Mouse (Mus musculus) liver, adult 2 months (tissue): Measurements from ENCODE around the gene Pon3. TPM values are rescaled to one million over a fixed set of nuclear protein-coding genes. Genes with fewer than 3 reads are reported as not detected.
A peak's percentile ranks its signal among the peaks of the same experiment; 100 is the strongest.

Source experiments
- DNase-seq: peaks from one replicate; pipeline ENCODE4 v3.0.0-alpha.2; 2011; ENCODE audit warnings: low read depth, low spot score; ENCODE audit errors: extremely low read depth
- H3K27ac ChIP-seq: fragments of 200-500 bp; replicated peaks from 2 replicates; pipeline ENCODE4 v1.5.1; 2012; ENCODE audit warnings: low read depth, mild to moderate bottlenecking, control low read depth, inconsistent platforms, low read length; ENCODE audit not compliant: insufficient read depth
- H3K27me3 ChIP-seq: fragments of 200-500 bp; 2 replicates; pipeline ENCODE4 v1.6.1; 2012; ENCODE audit warnings: mild to moderate bottlenecking, moderate library complexity, low read length, inconsistent platforms; ENCODE audit not compliant: control insufficient read depth, insufficient read depth
- H3K36me3 ChIP-seq: fragments of 200-500 bp; 2 replicates; pipeline ENCODE4 v1.6.1; 2012; ENCODE audit warnings: low read length, inconsistent platforms; ENCODE audit not compliant: control insufficient read depth, insufficient read depth
- H3K4me1 ChIP-seq: fragments of 200-500 bp; 2 replicates; pipeline ENCODE4 v1.6.1; 2011; ENCODE audit warnings: low read length; ENCODE audit not compliant: control insufficient read depth, insufficient read depth
- H3K4me3 ChIP-seq: fragments of 200-500 bp; 2 replicates; pipeline ENCODE4 v1.5.1; 2011; ENCODE audit warnings: low read depth, mild to moderate bottlenecking, control low read depth, low read length, moderate library complexity; ENCODE audit not compliant: insufficient read depth
- H3K79me2 ChIP-seq: fragments of 200-500 bp; 2 replicates; pipeline ENCODE4 v1.6.1; 2012; ENCODE audit warnings: inconsistent platforms, mild to moderate bottlenecking, low read length, moderate library complexity; ENCODE audit not compliant: control insufficient read depth, insufficient read depth
- H3K9ac ChIP-seq: fragments of 200-500 bp; 2 replicates; pipeline ENCODE4 v1.6.1; 2012; ENCODE audit warnings: low read depth, mild to moderate bottlenecking, control low read depth, inconsistent platforms, low read length
- CTCF ChIP-seq: fragments of 200-500 bp; IDR thresholded peaks from 2 replicates; pipeline ENCODE4 v1.5.1; 2011; ENCODE audit warnings: low read depth, low read length, control low read depth
- POLR2A ChIP-seq: fragments of 200-500 bp; IDR thresholded peaks from 2 replicates; pipeline ENCODE4 v1.6.1; 2011; ENCODE audit warnings: low read length, control low read depth; ENCODE audit not compliant: insufficient read depth; ENCODE audit errors: extremely low read depth
- WGBS: fragments of 180-500 bp; shearing (Covaris S2); methylation state at CpG from one replicate; pipeline ENCODE4 v1.1.7; 2018; 5-methylcytosine and 5-hydroxymethylcytosine counted together
- polyA plus RNA-seq: library from polyadenylated mRNA; depleted of rRNA; stranded (reverse); fragments of >200 nt; gene quantifications from 2 replicates; pipeline ENCODE4 v1.2.3, GENCODE M21; 2012
- total RNA-seq: library from RNA; depleted of rRNA; stranded (reverse); fragments of >200 nt; gene quantifications from 2 replicates; pipeline ENCODE4 v1.2.3, GENCODE M21; 2014

The Pon3 gene
- total and polyA plus RNA-seq, 2 experiments = 38.5 to 148 TPM

- Histone ChIP-seq H3K79me2 (no peaks in the 10 kb centered on the region), H3K9ac (peak overlapping the region; percentile 86), H3K27me3 (no peaks in the 10 kb centered on the region), H3K4me1 (peaks cover 19% of the 10 kb centered on the region), H3K27ac (peak overlapping the region; percentile 99), H3K4me3 (peak overlapping the region; percentile 56; the same call in 1 of the 2 replicates), H3K36me3 (peaks cover 9% of the 10 kb centered on the region)
- 17% methylated on average over 3 of the region's 3 CpGs for WGBS
- DNase-seq = peak; percentile 96
- TF ChIP-seq CTCF (no peak), POLR2A (no peak)
Measured at GRCm38 (mm10) chr6:5222080-5222479, 34.0 kb downstream of the Pon3 start.

GRCm38 (mm10) chr6:5218190-5218589 lies 37.9 kb downstream of the Pon3 start:
- no peaks in the 10 kb centered on the region for H3K27me3 ChIP-seq
- H3K4me1 ChIP-seq = peaks cover 19% of the 10 kb centered on the region
- H3K27ac ChIP-seq = no peak overlapping the region
- TF ChIP-seq POLR2A = no peak
- TF ChIP-seq CTCF = no peak
- H3K9ac ChIP-seq = no peak overlapping the region
- H3K79me2 ChIP-seq = no peaks in the 10 kb centered on the region
- DNase-seq = no peak
- WGBS = 97% methylated on average over 4 of the region's 4 CpGs
- peaks cover 11% of the 10 kb centered on the region for H3K36me3 ChIP-seq
- no peak overlapping the region for H3K4me3 ChIP-seq

GRCm38 (mm10) chr6:5207817-5208216 lies 48.3 kb downstream of the Pon3 start:
- 84% methylated on average over 2 of the region's 2 CpGs for WGBS
- no peaks in the 10 kb centered on the region for H3K79me2 ChIP-seq
- no peaks in the 10 kb centered on the region for H3K36me3 ChIP-seq
- H3K9ac ChIP-seq = no peak overlapping the region
- no peak overlapping the region for H3K27ac ChIP-seq
- H3K4me1 ChIP-seq = peaks cover 2% of the 10 kb centered on the region; the same call in 1 of the 2 replicates
- TF ChIP-seq CTCF = no peak
- no peak for TF ChIP-seq POLR2A
- no peaks in the 10 kb centered on the region for H3K27me3 ChIP-seq
- no peak overlapping the region for H3K4me3 ChIP-seq
- no peak for DNase-seq

- no peaks in the 10 kb centered on the region for H3K36me3 ChIP-seq
- DNase-seq = peak; percentile 98
- H3K4me3 ChIP-seq = no peak overlapping the region
- H3K27me3 ChIP-seq = no peaks in the 10 kb centered on the region
- H3K9ac ChIP-seq = peak overlapping the region; percentile 27
- WGBS = 20% methylated on average over 3 of the region's 3 CpGs
- H3K79me2 ChIP-seq = no peaks in the 10 kb centered on the region
- H3K4me1 ChIP-seq = peaks cover 25% of the 10 kb centered on the region
- peak overlapping the region; percentile 91 for H3K27ac ChIP-seq
- TF ChIP-seq POLR2A = no peak
- TF ChIP-seq CTCF = no peak
Measured at GRCm38 (mm10) chr6:5199916-5200315, 56.2 kb downstream of the Pon3 start.

- H3K4me1 ChIP-seq = peaks cover 24% of the 10 kb centered on the region
- no peaks in the 10 kb centered on the region for H3K79me2 ChIP-seq
- TF ChIP-seq POLR2A (no peak), CTCF (no peak)
- no peaks in the 10 kb centered on the region for H3K36me3 ChIP-seq
- 77% methylated on average over 8 of the region's 8 CpGs for WGBS
- H3K27me3 ChIP-seq = no peaks in the 10 kb centered on the region
- H3K4me3 ChIP-seq = no peak overlapping the region
- H3K9ac ChIP-seq = peak overlapping the region; percentile 27
- peak overlapping the region; percentile 91 for H3K27ac ChIP-seq
- DNase-seq = no peak
Measured at GRCm38 (mm10) chr6:5199376-5199905, 56.6 kb downstream of the Pon3 start.

- Histone ChIP-seq H3K36me3 (no peaks in the 10 kb centered on the region), H3K27ac (peak overlapping the region; percentile 91), H3K9ac (no peak overlapping the region), H3K4me1 (peaks cover 24% of the 10 kb centered on the region), H3K27me3 (no peaks in the 10 kb centered on the region), H3K79me2 (no peaks in the 10 kb centered on the region; the same call in 1 of the 2 replicates), H3K4me3 (no peak overlapping the region)
- TF ChIP-seq CTCF = no peak
- TF ChIP-seq POLR2A = no peak
- peak; percentile 96 for DNase-seq
- WGBS = 30% methylated on average over 5 of the region's 5 CpGs
Measured at GRCm38 (mm10) chr6:5198590-5198989, 57.5 kb downstream of the Pon3 start.
